Mouse (Mus musculus) midbrain, embryonic 11.5 days (tissue): ENCODE measurements around the gene Pcnx3. TPM values are rescaled to one million over a fixed set of nuclear protein-coding genes. Genes with fewer than 3 reads are reported as not detected.

ENCODE experiments used
- ATAC-seq: fragments of 200-750 bp; cut with Nextera tagmentation; 2 replicates; pipeline ENCODE4 v1.8.0; 2017; ENCODE audit warnings: moderate TSS enrichment, moderate library complexity; ENCODE audit not compliant: low FRiP score
- DNase-seq: peaks from one replicate; pipeline ENCODE4 v3.0.0; 2015; ENCODE audit warnings: low spot score; ENCODE audit errors: missing footprints
- H3K27ac ChIP-seq: fragments of 300-500 bp; sonication (generic); 2 replicates; pipeline ENCODE4 v1.5.1; 2014; ENCODE audit warnings: low read depth, low read length
- H3K27me3 ChIP-seq: fragments of 300-500 bp; sonication (generic); 2 replicates; pipeline ENCODE4 v1.6.1; 2014; ENCODE audit warnings: mild to moderate bottlenecking, low read length, moderate library complexity, mixed read lengths; ENCODE audit not compliant: control insufficient read depth, insufficient read depth
- H3K36me3 ChIP-seq: fragments of 300-500 bp; sonication (generic); 2 replicates; pipeline ENCODE4 v1.6.1; 2014; ENCODE audit warnings: mild to moderate bottlenecking, low read length, moderate library complexity, mixed read lengths; ENCODE audit not compliant: control insufficient read depth, insufficient read depth
- H3K4me1 ChIP-seq: fragments of 300-500 bp; sonication (generic); 2 replicates; pipeline ENCODE4 v1.6.1; 2014; ENCODE audit warnings: low read length; ENCODE audit not compliant: control insufficient read depth, insufficient read depth
- H3K4me2 ChIP-seq: fragments of 300-500 bp; sonication (generic); 2 replicates; pipeline ENCODE4 v1.6.1; 2014; ENCODE audit warnings: mild to moderate bottlenecking, moderate library complexity
- H3K4me3 ChIP-seq: fragments of 300-500 bp; sonication (generic); 2 replicates; pipeline ENCODE4 v1.5.1; 2014; ENCODE audit warnings: low read depth, low read length
- H3K9ac ChIP-seq: fragments of 300-500 bp; sonication (generic); 2 replicates; pipeline ENCODE4 v1.6.1; 2014; ENCODE audit warnings: low read length
- H3K9me3 ChIP-seq: fragments of 300-500 bp; sonication (generic); 2 replicates; pipeline ENCODE4 v1.6.1; 2016; ENCODE audit warnings: low read length; ENCODE audit not compliant: control insufficient read depth
- WGBS: fragments of 180-500 bp; shearing (Covaris S2); extraction: QIAGEN DNeasy Blood & Tissue Kit; methylation state at CpG from one replicate; pipeline ENCODE4 v1.1.7; 2014; 5-methylcytosine and 5-hydroxymethylcytosine counted together
- polyA plus RNA-seq: library from polyadenylated mRNA; unstranded; fragments of >200 nt; fragmentation: Nextera tagmentation; extraction: Ambion mirVana; gene quantifications from 2 replicates; pipeline ENCODE4 v1.2.1, GENCODE M21; 2014

Pcnx3 gene
- polyA plus RNA-seq, 1 experiment from 2014 or later, result 23.1 TPM

- H3K9ac ChIP-seq, result no peak overlapping the region
- no peak for ATAC-seq
Observed at GRCm38 (mm10) chr19:5641021-5641420, 47.7 kb downstream of the Pcnx3 start.

GRCm38 (mm10) chr19:5640339-5640738 lies 48.4 kb downstream of the Pcnx3 start:
- Histone ChIP-seq H3K4me2 (no peak overlapping the region), H3K4me1 (peaks cover 14% of the 10 kb centered on the region), H3K27me3 (no peaks in the 10 kb centered on the region), H3K27ac (no peak overlapping the region), H3K4me3 (no peak overlapping the region), H3K36me3 (peaks cover 22% of the 10 kb centered on the region), H3K9me3 (no peaks in the 10 kb centered on the region), H3K9ac (no peak overlapping the region)
- DNase-seq, result no peak
- no peak for ATAC-seq
- 79% methylated on average over 9 of the region's 9 CpGs for WGBS

More at GRCm38 (mm10) chr19:5641021-5641420, 47.7 kb downstream of the Pcnx3 start:
- Histone ChIP-seq H3K27me3 (no peaks in the 10 kb centered on the region), H3K36me3 (peaks cover 22% of the 10 kb centered on the region), H3K27ac (no peak overlapping the region), H3K9me3 (no peaks in the 10 kb centered on the region), H3K4me3 (no peak overlapping the region), H3K4me1 (peaks cover 14% of the 10 kb centered on the region), H3K4me2 (no peak overlapping the region)
- no peak for DNase-seq
- 96% methylated on average over 17 of the region's 17 CpGs for WGBS

GRCm38 (mm10) chr19:5638416-5639005 lies 50.2 kb downstream of the Pcnx3 start:
- peaks cover 14% of the 10 kb centered on the region for H3K4me1 ChIP-seq
- no peak overlapping the region for H3K27ac ChIP-seq
- ATAC-seq (no peak), DNase-seq (no peak)
- H3K9ac ChIP-seq, result peak overlapping the region; percentile 87
- no peaks in the 10 kb centered on the region for H3K9me3 ChIP-seq
- 91% methylated on average over 18 of the region's 18 CpGs for whole genome bisulfite sequencing
- peak overlapping the region; percentile 86 for H3K4me2 ChIP-seq
- peak overlapping the region; percentile 80 for H3K4me3 ChIP-seq
- no peaks in the 10 kb centered on the region for H3K27me3 ChIP-seq
- peaks cover 19% of the 10 kb centered on the region for H3K36me3 ChIP-seq

GRCm38 (mm10) chr19:5637069-5638047 lies 51.4 kb downstream of the Pcnx3 start, which contains the start of gene Rela:
TSS of gene Rela (plus strand) at chr19:5637483.
- ATAC-seq (peak; percentile 89), DNase-seq (peak; percentile 98)
- H3K4me2 ChIP-seq, result peak within 1 kb of the TSS; percentile 86
- peaks cover 16% of the 10 kb centered on the region for H3K36me3 ChIP-seq
- peak within 1 kb of the TSS; percentile 87 for H3K9ac ChIP-seq
- H3K27me3 ChIP-seq, result no peaks in the 10 kb centered on the region
- H3K4me3 ChIP-seq, result peak within 1 kb of the TSS; percentile 80
- H3K27ac ChIP-seq, result peak within 1 kb of the TSS; percentile 73
- H3K9me3 ChIP-seq, result no peaks in the 10 kb centered on the region
- WGBS, result under 1% methylated on average over 91 of the region's 109 CpGs
- H3K4me1 ChIP-seq, result peaks cover 14% of the 10 kb centered on the region

GRCm38 (mm10) chr19:5636571-5637041 lies 52.1 kb downstream of the Pcnx3 start:
- peak overlapping the region; percentile 73 for H3K27ac ChIP-seq
- no peaks in the 10 kb centered on the region for H3K27me3 ChIP-seq
- no peaks in the 10 kb centered on the region for H3K9me3 ChIP-seq
- WGBS, result 44% methylated on average over 12 of the region's 12 CpGs
- H3K4me3 ChIP-seq, result peak overlapping the region; percentile 80
- H3K36me3 ChIP-seq, result peaks cover 12% of the 10 kb centered on the region
- peak; percentile 6; the same call in 1 of the 2 replicates for ATAC-seq
- no peak for DNase-seq
- peaks cover 14% of the 10 kb centered on the region for H3K4me1 ChIP-seq
- H3K9ac ChIP-seq, result peak overlapping the region; percentile 87
- H3K4me2 ChIP-seq, result peak overlapping the region; percentile 86

- H3K9ac ChIP-seq, result peak overlapping the region; percentile 87; the same call in 1 of the 2 replicates
- no peaks in the 10 kb centered on the region for H3K27me3 ChIP-seq
- peaks cover 7% of the 10 kb centered on the region for H3K36me3 ChIP-seq
- peak overlapping the region; percentile 86; the same call in 1 of the 2 replicates for H3K4me2 ChIP-seq
- DNase-seq (no peak), ATAC-seq (no peak)
- H3K4me1 ChIP-seq, result peaks cover 14% of the 10 kb centered on the region
- no peak overlapping the region for H3K27ac ChIP-seq
- 82% methylated on average over 7 of the region's 7 CpGs for whole genome bisulfite sequencing
- H3K4me3 ChIP-seq, result no peak overlapping the region
- H3K9me3 ChIP-seq, result no peaks in the 10 kb centered on the region
Observed at GRCm38 (mm10) chr19:5636036-5636570, 52.6 kb downstream of the Pcnx3 start.

GRCm38 (mm10) chr19:5632120-5632519 lies 56.6 kb downstream of the Pcnx3 start:
- DNase-seq (no peak), ATAC-seq (no peak)
- H3K27ac ChIP-seq, result no peak overlapping the region
- no peak overlapping the region for H3K4me3 ChIP-seq
- WGBS, result 78% methylated on average over 9 of the region's 9 CpGs
- H3K36me3 ChIP-seq, result no peaks in the 10 kb centered on the region
- H3K4me2 ChIP-seq, result no peak overlapping the region
- no peak overlapping the region for H3K9ac ChIP-seq
- H3K27me3 ChIP-seq, result no peaks in the 10 kb centered on the region
- H3K9me3 ChIP-seq, result no peaks in the 10 kb centered on the region
- peaks cover 8% of the 10 kb centered on the region for H3K4me1 ChIP-seq

- Histone ChIP-seq H3K9me3 (no peaks in the 10 kb centered on the region), H3K4me3 (no peak overlapping the region), H3K27ac (no peak overlapping the region), H3K27me3 (no peaks in the 10 kb centered on the region), H3K9ac (no peak overlapping the region), H3K36me3 (no peaks in the 10 kb centered on the region), H3K4me2 (no peak overlapping the region), H3K4me1 (no peaks in the 10 kb centered on the region)
- no peak for ATAC-seq
- no peak for DNase-seq
Observed at GRCm38 (mm10) chr19:5629907-5630306, 58.8 kb downstream of the Pcnx3 start.
